26 mouse cellular contexts compared by ENCODE assay signal in the genomic region with DNA sequence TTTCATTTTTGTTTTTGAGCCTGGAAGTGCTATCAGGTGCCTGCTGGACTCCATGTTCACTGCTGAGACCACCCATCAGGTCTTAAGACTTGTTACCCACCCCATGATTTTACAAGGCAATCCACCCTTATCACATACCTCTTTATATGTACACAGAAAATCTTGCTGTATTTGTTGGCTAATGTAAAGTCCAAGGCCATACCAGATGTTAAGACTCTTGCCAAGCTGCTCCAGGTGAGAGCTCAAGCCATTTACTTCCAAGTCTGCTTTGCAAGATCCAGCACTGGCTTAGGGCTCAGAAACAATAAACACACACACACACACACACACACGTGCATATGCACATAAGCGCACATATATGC.
"Had no signal": no experiment of that assay in that cellular context is flagged by ENCODE, and none has a peak within 500 bp of the region (broad histone marks: within the 10 kb centered on the region; RNA-seq: fewer than 3 reads in every experiment).

No protein-coding gene starts in this region.

- H3K4me1 ChIP-seq: heart, embryonic 12.5 days; kidney, embryonic 15.5 days; limb, embryonic 10.5 days; liver, embryonic 13.5 days had no signal

- H3K27ac ChIP-seq: gastrocnemius, adult 2 months; heart, embryonic 10.5 days; hindbrain, embryonic 10.5 days; hindbrain, embryonic 12.5 days; hindbrain, embryonic 14.5 days; hindbrain, postnatal 0 days; kidney, embryonic 15.5 days; kidney, postnatal 0 days; layer of hippocampus, adult 2 months; left cerebral cortex, adult 2 months; limb, embryonic 10.5 days; limb, embryonic 12.5 days; liver, embryonic 13.5 days had no signal

- H3K9ac ChIP-seq: heart, embryonic 12.5 days; hindbrain, embryonic 12.5 days; hindbrain, embryonic 14.5 days; kidney, embryonic 15.5 days; limb, embryonic 12.5 days; liver, embryonic 13.5 days had no signal

- H3K9me3 ChIP-seq: heart, embryonic 10.5 days; hindbrain, embryonic 10.5 days; hindbrain, embryonic 12.5 days; kidney, embryonic 15.5 days; limb, embryonic 10.5 days; limb, embryonic 12.5 days; liver, embryonic 13.5 days had no signal

- H3K4me3 ChIP-seq: gastrocnemius, adult 2 months; heart, embryonic 10.5 days; heart, embryonic 12.5 days; hindbrain, embryonic 10.5 days; hindbrain, embryonic 12.5 days; kidney, embryonic 15.5 days; layer of hippocampus, adult 2 months; left cerebral cortex, adult 2 months; limb, embryonic 10.5 days; limb, embryonic 12.5 days; liver, embryonic 13.5 days had no signal

- H3K36me3 ChIP-seq: heart, embryonic 10.5 days; heart, embryonic 12.5 days; hindbrain, embryonic 10.5 days; hindbrain, embryonic 12.5 days; kidney, embryonic 15.5 days; limb, embryonic 10.5 days; limb, embryonic 12.5 days; liver, embryonic 13.5 days had no signal

- DNase-seq: gastrocnemius, adult 2 months; gastrocnemius, postnatal 10 days; gastrocnemius, postnatal 25 days; heart, adult 18-20 months; heart, postnatal 10 days; heart, postnatal 4 days; kidney, adult 11 months; kidney, adult 2 months; kidney, adult 9 months; kidney, postnatal 14 days; kidney, postnatal 36 days; liver; liver, embryonic 13.5 days had no signal

- H3K4me2 ChIP-seq: heart, embryonic 12.5 days; hindbrain, embryonic 12.5 days; hindbrain, embryonic 14.5 days; kidney, embryonic 15.5 days; limb, embryonic 12.5 days; liver, embryonic 11.5 days; liver, embryonic 13.5 days had no signal

- H3K27me3 ChIP-seq: hindbrain, embryonic 12.5 days; kidney, embryonic 15.5 days; limb, embryonic 12.5 days; liver, embryonic 13.5 days had no signal
